Mouse (Mus musculus) G1E-ER4 (cell line): ENCODE data around the gene Ralgapa2. TPM values are rescaled to one million over a fixed set of nuclear protein-coding genes. Genes with fewer than 3 reads are reported as not detected.

ENCODE experiments used
- GATA1 ChIP-seq: IDR thresholded peaks from one replicate; pipeline ENCODE4 v1.8.0; 2012; ENCODE audit warnings: low read length, inconsistent platforms
- polyA plus RNA-seq: library from polyadenylated mRNA; stranded (reverse); fragments of >175 nt; gene quantifications from 2 replicates; pipeline ENCODE4 v1.2.3, GENCODE M21; 2012

Ralgapa2 gene
- polyA plus RNA-seq, 1 experiment, result 8.3 TPM

- no peak for TF ChIP-seq GATA1
Measured at GRCm38 (mm10) chr2:146416283-146416682, 95.9 kb downstream of the Ralgapa2 start.

GRCm38 (mm10) chr2:146414484-146415291 is 97.5 kb downstream of the Ralgapa2 start:
- no peak for TF ChIP-seq GATA1

- no peak for TF ChIP-seq GATA1
Measured at GRCm38 (mm10) chr2:146412733-146413132, 99.4 kb downstream of the Ralgapa2 start.

- TF ChIP-seq GATA1, result no peak
Measured at GRCm38 (mm10) chr2:146411904-146412303, 100.2 kb downstream of the Ralgapa2 start.

GRCm38 (mm10) chr2:146407078-146407477 is 105.1 kb downstream of the Ralgapa2 start:
- TF ChIP-seq GATA1, result no peak

- no peak for TF ChIP-seq GATA1
Measured at GRCm38 (mm10) chr2:146401588-146401987, 110.6 kb downstream of the Ralgapa2 start.

- TF ChIP-seq GATA1, result no peak
Measured at GRCm38 (mm10) chr2:146400738-146401137, 111.4 kb downstream of the Ralgapa2 start.

- no peak for TF ChIP-seq GATA1
Measured at GRCm38 (mm10) chr2:146398211-146398865, 113.8 kb downstream of the Ralgapa2 start.

- TF ChIP-seq GATA1, result no peak
Measured at GRCm38 (mm10) chr2:146387211-146387610, 124.9 kb downstream of the Ralgapa2 start.

GRCm38 (mm10) chr2:146384582-146384981 is 127.6 kb downstream of the Ralgapa2 start:
- no peak for TF ChIP-seq GATA1

- TF ChIP-seq GATA1, result no peak
Measured at GRCm38 (mm10) chr2:146376293-146376692, 135.9 kb downstream of the Ralgapa2 start.

- no peak for TF ChIP-seq GATA1
Measured at GRCm38 (mm10) chr2:146366098-146366497, 146.0 kb downstream of the Ralgapa2 start.

GRCm38 (mm10) chr2:146365368-146365983 is 146.7 kb downstream of the Ralgapa2 start:
- no peak for TF ChIP-seq GATA1

- no peak for TF ChIP-seq GATA1
Measured at GRCm38 (mm10) chr2:146363483-146363882, 148.7 kb downstream of the Ralgapa2 start.

GRCm38 (mm10) chr2:146362932-146363331 is 149.2 kb downstream of the Ralgapa2 start:
- no peak for TF ChIP-seq GATA1

- TF ChIP-seq GATA1, result no peak
Measured at GRCm38 (mm10) chr2:146361969-146362368, 150.2 kb downstream of the Ralgapa2 start.

GRCm38 (mm10) chr2:146361076-146361475 is 151.1 kb downstream of the Ralgapa2 start:
- no peak for TF ChIP-seq GATA1
